Mouse (Mus musculus): Measurements from ENCODE around the gene Htatip2. TPM values are rescaled to one million over a fixed set of nuclear protein-coding genes. Genes with fewer than 3 reads are reported as not detected.

The Htatip2 gene
- total RNA-seq, 1 experiment = 2.8 TPM

DNA sequence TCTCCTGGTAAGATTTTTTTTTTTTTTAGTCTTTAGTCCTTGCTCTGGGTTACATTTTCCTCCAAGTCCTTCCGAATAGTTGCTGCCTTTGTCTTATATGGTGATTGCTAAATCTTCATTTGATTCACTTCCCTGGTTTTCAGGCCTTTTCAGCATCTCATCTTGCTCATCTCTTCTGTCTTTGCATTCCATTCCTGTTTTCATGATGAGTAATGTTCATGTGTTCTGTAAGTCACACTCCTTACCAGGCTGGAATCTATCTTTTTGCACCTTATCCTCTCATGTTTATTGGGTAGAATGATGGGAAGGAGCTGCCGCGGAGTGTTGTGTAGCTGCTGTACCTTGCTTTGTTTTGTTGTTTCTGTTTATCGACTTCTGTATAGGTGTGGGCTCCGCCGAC, 50.2 kb downstream of the Htatip2 start:
- Histone ChIP-seq H3K4me1 (ENCODE audit: control insufficient read depth in 2 of 2, insufficient read depth in 2 of 2, low read length in 2 of 2, poor library complexity in 1 of 2) (no peaks in the 10 kb centered on the region), H3K4me3 (ENCODE audit: insufficient read depth in 1 of 2, low read depth in 1 of 2, low read length in 2 of 2, poor library complexity in 1 of 2, severe bottlenecking in 1 of 2) (no peak overlapping the region), H3K36me3 (ENCODE audit: control insufficient read depth, insufficient read depth, low read length, poor library complexity, severe bottlenecking) (peaks cover 17% of the 10 kb centered on the region), H3K9ac (ENCODE audit: insufficient read depth, low read depth, low read length, poor library complexity, severe bottlenecking) (no peak overlapping the region), H3K9me3 (ENCODE audit: control insufficient read depth, insufficient read depth, low read depth, low read length) (no peaks in the 10 kb centered on the region), H3K27ac (ENCODE audit: insufficient read depth, low read depth, low read length, poor library complexity, severe bottlenecking) (no peak overlapping the region)
- in situ Hi-C loops (cut with MboI; ENCODE audit: low sequenced_read_pairs in 2 of 2, unreplicated experiment in 2 of 2) = no loop called here
- no peak for TF ChIP-seq ZC3H11A (IDR thresholded peaks at IDR 0.05; ENCODE audit: borderline replicate concordance, low read depth, low read length)
- no peak for TF ChIP-seq HCFC1 (IDR thresholded peaks at IDR 0.05; ENCODE audit: borderline replicate concordance, insufficient read depth, low read length)
- no peak for TF ChIP-seq CHD2 (IDR thresholded peaks at IDR 0.05; ENCODE audit: low read depth, low read length)
- no peak for TF ChIP-seq ZNF384 (IDR thresholded peaks at IDR 0.05; ENCODE audit: low read depth, low read length)
- TF ChIP-seq MAFK (IDR thresholded peaks at IDR 0.05; ENCODE audit: insufficient read depth, low read depth, low read length) = no peak
- DNase-seq (ENCODE audit: low read depth, low spot score) = no peak

DNA sequence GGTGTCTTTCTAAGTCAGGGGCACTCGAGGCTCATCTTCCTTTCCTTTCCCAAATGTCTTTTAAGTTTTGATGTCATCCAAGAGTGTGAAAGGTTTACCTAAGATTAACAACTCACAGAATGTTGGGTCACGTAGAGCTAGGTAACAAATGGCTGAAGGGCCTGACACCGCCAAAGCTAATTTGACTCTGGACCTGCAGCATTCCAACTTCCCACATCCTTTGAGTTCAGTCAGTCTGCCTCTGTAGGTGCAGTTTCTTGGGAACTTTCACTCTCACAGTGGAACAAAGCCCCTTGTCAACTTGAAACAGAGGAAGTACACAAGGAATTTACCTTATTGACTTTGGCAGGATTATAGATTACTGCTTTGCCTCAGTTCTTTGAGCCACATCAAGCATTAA, 50.6 kb downstream of the Htatip2 start:
- H3K9me3 ChIP-seq (ENCODE audit: control insufficient read depth, insufficient read depth, low read depth, low read length) = no peaks in the 10 kb centered on the region
- H3K4me3 ChIP-seq (ENCODE audit: insufficient read depth in 1 of 2, low read depth in 1 of 2, low read length in 2 of 2, poor library complexity in 1 of 2, severe bottlenecking in 1 of 2) = no peak overlapping the region
- no peak overlapping the region for H3K9ac ChIP-seq (ENCODE audit: insufficient read depth, low read depth, low read length, poor library complexity, severe bottlenecking)
- in situ Hi-C loops (cut with MboI; ENCODE audit: low sequenced_read_pairs in 2 of 2, unreplicated experiment in 2 of 2) = no loop called here
- H3K36me3 ChIP-seq (ENCODE audit: control insufficient read depth, insufficient read depth, low read length, poor library complexity, severe bottlenecking) = peaks cover 17% of the 10 kb centered on the region
- H3K27ac ChIP-seq (ENCODE audit: insufficient read depth, low read depth, low read length, poor library complexity, severe bottlenecking) = no peak overlapping the region
- DNase-seq (ENCODE audit: low read depth, low spot score) = no peak
- H3K4me1 ChIP-seq (ENCODE audit: control insufficient read depth in 2 of 2, insufficient read depth in 2 of 2, low read length in 2 of 2, poor library complexity in 1 of 2) = no peaks in the 10 kb centered on the region
- no peak for TF ChIP-seq CHD2 (IDR thresholded peaks at IDR 0.05; ENCODE audit: low read depth, low read length)
- no peak for TF ChIP-seq HCFC1 (IDR thresholded peaks at IDR 0.05; ENCODE audit: borderline replicate concordance, insufficient read depth, low read length)
- no peak for TF ChIP-seq ZC3H11A (IDR thresholded peaks at IDR 0.05; ENCODE audit: borderline replicate concordance, low read depth, low read length)
- no peak for TF ChIP-seq ZNF384 (IDR thresholded peaks at IDR 0.05; ENCODE audit: low read depth, low read length)
- no peak for TF ChIP-seq MAFK (IDR thresholded peaks at IDR 0.05; ENCODE audit: insufficient read depth, low read depth, low read length)

DNA sequence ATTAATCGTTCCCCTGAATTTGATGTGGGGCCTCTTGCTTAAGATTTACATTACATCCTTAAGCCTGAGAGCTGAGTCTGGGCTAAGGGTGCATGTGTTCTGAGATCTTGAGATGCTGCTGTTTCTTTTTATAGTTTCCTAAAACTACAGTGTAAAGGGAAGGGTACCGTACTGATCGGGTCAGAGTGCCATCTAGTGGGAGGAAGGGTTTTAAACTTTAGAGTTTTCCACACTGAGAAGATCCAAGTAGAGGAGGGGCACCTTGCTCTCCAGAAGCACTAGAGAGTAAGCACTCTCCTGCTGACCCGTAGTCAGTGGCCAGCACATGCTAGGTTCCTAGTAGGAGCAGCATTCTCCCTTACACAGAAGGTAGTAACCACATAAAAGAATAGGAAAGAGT, 52.4 kb downstream of the Htatip2 start:
- Histone ChIP-seq H3K27ac (ENCODE audit: insufficient read depth, low read depth, low read length, poor library complexity, severe bottlenecking) (no peak overlapping the region), H3K9me3 (ENCODE audit: control insufficient read depth, insufficient read depth, low read depth, low read length) (no peaks in the 10 kb centered on the region), H3K4me1 (ENCODE audit: control insufficient read depth in 2 of 2, insufficient read depth in 2 of 2, low read length in 2 of 2, poor library complexity in 1 of 2) (no peaks in the 10 kb centered on the region), H3K4me3 (ENCODE audit: insufficient read depth in 1 of 2, low read depth in 1 of 2, low read length in 2 of 2, poor library complexity in 1 of 2, severe bottlenecking in 1 of 2) (no peak overlapping the region), H3K9ac (ENCODE audit: insufficient read depth, low read depth, low read length, poor library complexity, severe bottlenecking) (no peak overlapping the region), H3K36me3 (ENCODE audit: control insufficient read depth, insufficient read depth, low read length, poor library complexity, severe bottlenecking) (peaks cover 15% of the 10 kb centered on the region)
- no peak for DNase-seq (ENCODE audit: low read depth, low spot score)
- TF ChIP-seq ZNF384 (IDR thresholded peaks at IDR 0.05; ENCODE audit: low read depth, low read length) (no peak), HCFC1 (IDR thresholded peaks at IDR 0.05; ENCODE audit: borderline replicate concordance, insufficient read depth, low read length) (no peak), MAFK (IDR thresholded peaks at IDR 0.05; ENCODE audit: insufficient read depth, low read depth, low read length) (no peak), ZC3H11A (IDR thresholded peaks at IDR 0.05; ENCODE audit: borderline replicate concordance, low read depth, low read length) (no peak), CHD2 (IDR thresholded peaks at IDR 0.05; ENCODE audit: low read depth, low read length) (no peak)
- in situ Hi-C loops (cut with MboI; ENCODE audit: low sequenced_read_pairs in 2 of 2, unreplicated experiment in 2 of 2) = no loop called here

- H3K36me3 ChIP-seq (ENCODE audit: control insufficient read depth, insufficient read depth, low read length, poor library complexity, severe bottlenecking) = peaks cover 11% of the 10 kb centered on the region
- no peak for DNase-seq (ENCODE audit: low read depth, low spot score)
- in situ Hi-C loops (cut with MboI; ENCODE audit: low sequenced_read_pairs in 2 of 2, unreplicated experiment in 2 of 2) = no loop called here
- H3K9ac ChIP-seq (ENCODE audit: insufficient read depth, low read depth, low read length, poor library complexity, severe bottlenecking) = no peak overlapping the region
- no peak overlapping the region for H3K4me3 ChIP-seq (ENCODE audit: insufficient read depth in 1 of 2, low read depth in 1 of 2, low read length in 2 of 2, poor library complexity in 1 of 2, severe bottlenecking in 1 of 2)
- no peaks in the 10 kb centered on the region for H3K9me3 ChIP-seq (ENCODE audit: control insufficient read depth, insufficient read depth, low read depth, low read length)
- no peak overlapping the region for H3K27ac ChIP-seq (ENCODE audit: insufficient read depth, low read depth, low read length, poor library complexity, severe bottlenecking)
- no peaks in the 10 kb centered on the region for H3K4me1 ChIP-seq (ENCODE audit: control insufficient read depth in 2 of 2, insufficient read depth in 2 of 2, low read length in 2 of 2, poor library complexity in 1 of 2)
- TF ChIP-seq MAFK (IDR thresholded peaks at IDR 0.05; ENCODE audit: insufficient read depth, low read depth, low read length) = no peak
- TF ChIP-seq CHD2 (IDR thresholded peaks at IDR 0.05; ENCODE audit: low read depth, low read length) = no peak
- TF ChIP-seq HCFC1 (IDR thresholded peaks at IDR 0.05; ENCODE audit: borderline replicate concordance, insufficient read depth, low read length) = no peak
- TF ChIP-seq ZC3H11A (IDR thresholded peaks at IDR 0.05; ENCODE audit: borderline replicate concordance, low read depth, low read length) = no peak
- no peak for TF ChIP-seq ZNF384 (IDR thresholded peaks at IDR 0.05; ENCODE audit: low read depth, low read length)
Measured at GRCm38 (mm10) chr7:49819393-49819792, 60.5 kb downstream of the Htatip2 start.

DNA sequence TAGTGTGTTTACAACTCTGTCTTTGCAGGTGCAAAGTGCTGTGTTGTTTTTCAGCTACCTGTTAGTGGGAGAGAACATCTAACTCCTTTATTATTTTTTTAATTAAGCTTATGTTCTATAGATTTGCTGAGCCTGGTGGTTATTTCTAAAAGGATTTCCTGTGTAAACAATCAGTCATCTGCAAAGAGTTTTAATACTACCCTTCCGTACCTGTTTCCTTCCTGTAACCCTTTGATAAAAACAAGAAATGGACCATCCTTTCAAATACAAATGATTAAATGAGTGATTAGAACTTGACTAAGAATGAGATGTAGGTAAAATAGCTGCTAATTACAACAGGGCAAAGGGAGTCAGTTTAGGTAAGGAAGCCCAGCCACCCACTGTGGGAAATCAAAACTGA, 62.5 kb downstream of the Htatip2 start:
- Histone ChIP-seq H3K36me3 (ENCODE audit: control insufficient read depth, insufficient read depth, low read length, poor library complexity, severe bottlenecking) (peaks cover 9% of the 10 kb centered on the region), H3K9me3 (ENCODE audit: control insufficient read depth, insufficient read depth, low read depth, low read length) (no peaks in the 10 kb centered on the region), H3K27ac (ENCODE audit: insufficient read depth, low read depth, low read length, poor library complexity, severe bottlenecking) (no peak overlapping the region), H3K4me1 (ENCODE audit: control insufficient read depth in 2 of 2, insufficient read depth in 2 of 2, low read length in 2 of 2, poor library complexity in 1 of 2) (no peaks in the 10 kb centered on the region), H3K4me3 (ENCODE audit: insufficient read depth in 1 of 2, low read depth in 1 of 2, low read length in 2 of 2, poor library complexity in 1 of 2, severe bottlenecking in 1 of 2) (no peak overlapping the region), H3K9ac (ENCODE audit: insufficient read depth, low read depth, low read length, poor library complexity, severe bottlenecking) (no peak overlapping the region)
- in situ Hi-C loops (cut with MboI; ENCODE audit: low sequenced_read_pairs in 2 of 2, unreplicated experiment in 2 of 2) = no loop called here
- no peak for DNase-seq (ENCODE audit: low read depth, low spot score)
- TF ChIP-seq CHD2 (IDR thresholded peaks at IDR 0.05; ENCODE audit: low read depth, low read length) = no peak
- TF ChIP-seq HCFC1 (IDR thresholded peaks at IDR 0.05; ENCODE audit: borderline replicate concordance, insufficient read depth, low read length) = no peak
- TF ChIP-seq MAFK (IDR thresholded peaks at IDR 0.05; ENCODE audit: insufficient read depth, low read depth, low read length) = no peak
- no peak for TF ChIP-seq ZNF384 (IDR thresholded peaks at IDR 0.05; ENCODE audit: low read depth, low read length)
- no peak for TF ChIP-seq ZC3H11A (IDR thresholded peaks at IDR 0.05; ENCODE audit: borderline replicate concordance, low read depth, low read length)

All from ES-E14 (cell line).